Mouse (Mus musculus) small intestine, adult 2 months (tissue): Measurements from ENCODE around the gene Lcn10.
"Not testable (repeated sequence)": the region's sequence is repeated elsewhere in the genome, so short reads cannot be mapped to it uniquely, and the experiment has no call there.

Source experiments
- CTCF ChIP-seq: fragments of 200-500 bp; IDR thresholded peaks from 2 replicates; pipeline ENCODE4 v1.5.1; 2012; ENCODE audit warnings: low read depth, mild to moderate bottlenecking, control low read depth, inconsistent platforms, low read length, moderate library complexity, mixed read lengths; ENCODE audit not compliant: insufficient replicate concordance, insufficient read length; ENCODE audit errors: extremely low read depth
- POLR2A ChIP-seq: fragments of 200-500 bp; IDR thresholded peaks from 2 replicates; pipeline ENCODE4 v1.6.1; 2012; ENCODE audit warnings: low read depth, mild to moderate bottlenecking, control low read depth, inconsistent platforms, low read length, moderate library complexity

- TF ChIP-seq POLR2A, CTCF: not testable (repeated sequence)
These were observed 27.3 kb downstream of the Lcn10 start for GRCm38 (mm10) chr2:25709791-25710190.
